Mouse (Mus musculus) heart, postnatal 0 days (tissue): ENCODE measurements around the gene Zfp316.

Experiments used
- CTCF ChIP-seq: IDR thresholded peaks from 2 replicates; pipeline ENCODE4 v1.5.1; 2016; ENCODE audit warnings: antibody characterized with exemption, control low read depth, low read depth
- EP300 ChIP-seq: IDR thresholded peaks from 2 replicates; pipeline ENCODE4 v1.6.1; 2016; ENCODE audit warnings: antibody characterized with exemption, low read depth

GRCm38 (mm10) chr5:143272540-143273330 is 2.9 kb upstream of the Zfp316 start:
- TF ChIP-seq CTCF = no peak
- TF ChIP-seq EP300 = no peak
